Mouse (Mus musculus) adrenal gland, adult (tissue): Measurements from ENCODE around the gene Mlph.

Experiments used
- DNase-seq, 2 experiments: peaks; one replicate each; pipeline ENCODE4 v3.0.0; 2022 to 2023; ENCODE audit warnings: low spot score in 1 of 2; ENCODE audit not compliant: inconsistent age in 2 of 2

Gene Mlph

GRCm38 (mm10) chr1:90968649-90969048 lies 53.8 kb downstream of the Mlph start:
- DNase-seq: no peak

GRCm38 (mm10) chr1:90969347-90969784 lies 54.5 kb downstream of the Mlph start, which contains the start of gene Rab17:
Gene Rab17, minus strand, starts transcription at chr1:90969661.
- DNase-seq: no peak

GRCm38 (mm10) chr1:90969881-90970390 lies 55.1 kb downstream of the Mlph start:
- DNase-seq: no peak

- DNase-seq: peak; percentile 93 to 98
These were observed 58.2 kb downstream of the Mlph start for GRCm38 (mm10) chr1:90972911-90973573.

GRCm38 (mm10) chr1:90973574-90973911 lies 58.7 kb downstream of the Mlph start:
- no peak for DNase-seq

- peak; percentile 90 to 93 for DNase-seq
These were observed 60.2 kb downstream of the Mlph start for GRCm38 (mm10) chr1:90974906-90975649.

- DNase-seq: no peak
These were observed 61.1 kb downstream of the Mlph start for GRCm38 (mm10) chr1:90975960-90976359.

- DNase-seq: peak; percentile 14 to 61
These were observed 65.9 kb downstream of the Mlph start for GRCm38 (mm10) chr1:90980638-90981330.

- DNase-seq: peak in 1 of 2 experiments; percentile 3
These were observed 66.5 kb downstream of the Mlph start for GRCm38 (mm10) chr1:90981346-90981745.

GRCm38 (mm10) chr1:90995916-90996315 lies 81.0 kb downstream of the Mlph start:
- no peak for DNase-seq

GRCm38 (mm10) chr1:90997136-90997535 lies 82.3 kb downstream of the Mlph start:
- DNase-seq: no peak

- no peak for DNase-seq
These were observed 82.8 kb downstream of the Mlph start for GRCm38 (mm10) chr1:90997641-90998040.

GRCm38 (mm10) chr1:90998268-90998890 lies 83.5 kb downstream of the Mlph start, which contains the start of gene Lrrfip1:
Gene Lrrfip1, plus strand, starts transcription at chr1:90998737.
- peak; percentile 83 to 94 for DNase-seq

- DNase-seq: no peak
These were observed 84.2 kb downstream of the Mlph start for GRCm38 (mm10) chr1:90998891-90999611.

- peak in 1 of 2 experiments; percentile 75 for DNase-seq
These were observed 85.2 kb downstream of the Mlph start for GRCm38 (mm10) chr1:90999911-91000601.
